Mouse (Mus musculus): ENCODE measurements around the gene Vmn1r68. TPM values are rescaled to one million over a fixed set of nuclear protein-coding genes. Genes with fewer than 3 reads are reported as not detected.

The Vmn1r68 gene
- total RNA-seq (2023), result not detected in 4 replicates

GRCm38 (mm10) chr7:10558385-10558784, at the start of gene Vmn1r68:
Gene Vmn1r68 (minus strand): TSS chr7:10558485.

GRCm38 (mm10) chr7:10494786-10495521, 63.3 kb downstream of the Vmn1r68 start, which contains the start of gene Zik1:
Gene Zik1 (minus strand): TSS chr7:10495394.

Other genes starting within 250 kb of the Vmn1r68 start
- not detected in 4 replicates for gene Vmn1r67, start 115.2 kb downstream of the Vmn1r68 start, total RNA-seq (2023)
- 0.26 to 1.0 TPM (median 0.53 TPM) in 4 replicates for gene Zik1, start 63.1 kb downstream of the Vmn1r68 start, total RNA-seq (2023)
- not detected in 4 replicates for gene Vmn1r69, start 55.2 kb upstream of the Vmn1r68 start, total RNA-seq (2023)
- gene Vmn1r70, start 73.0 kb upstream of the Vmn1r68 start, total RNA-seq (2023), result not detected in 4 replicates
- gene Nlrp4b, start 129.3 kb upstream of the Vmn1r68 start, total RNA-seq (2023), result not detected in 4 replicates
- gene Vmn1r71, start 195.9 kb upstream of the Vmn1r68 start, total RNA-seq (2023), result not detected in 4 replicates